Mouse (Mus musculus) heart, postnatal 14 days (tissue): Measurements from ENCODE around the gene Cphx2. TPM values are rescaled to one million over a fixed set of nuclear protein-coding genes. Genes with fewer than 3 reads are reported as not detected.

Experiments
- total RNA-seq, 2 experiments: library from RNA; stranded (reverse); gene quantifications; 2 replicates each; pipeline ENCODE4 v1.2.3; 2021

Cphx2 gene
- total RNA-seq, 2 experiments from 2014 or later = not detected

Other genes with a start within 250 kb of the Cphx2 start
- 10 to 100 TPM; 69.9 to 78.1 TPM for gene Anxa11, start 239.4 kb upstream of the Cphx2 start, total RNA-seq
- 1 to 10 TPM; 2.6 to 2.9 TPM for gene Plac9a, start 178.4 kb upstream of the Cphx2 start, total RNA-seq
- 1 to 10 TPM; 1.6 to 2.1 TPM for gene Tmem254a, start 153.8 kb upstream of the Cphx2 start, total RNA-seq
- not detected for gene Cphx1, start 143.2 kb upstream of the Cphx2 start, total RNA-seq
- under 1 TPM in 1 of 2 experiments, not detected in 1; 0.39 TPM for gene Duxbl1, start 102.9 kb upstream of the Cphx2 start, total RNA-seq
- gene Gm9780, start 38.8 kb upstream of the Cphx2 start, total RNA-seq = 10 to 100 TPM; 21.2 to 24.0 TPM
- gene Tmem254c, start 14.2 kb upstream of the Cphx2 start, total RNA-seq = 10 to 100 TPM; 10.1 to 16.1 TPM
- not detected for gene Cphx3, start 781 bp downstream of the Cphx2 start, total RNA-seq
- gene Duxbl2, start 36.8 kb downstream of the Cphx2 start, total RNA-seq = under 1 TPM; 0.17 to 0.74 TPM
- 10 to 100 TPM; 50.7 to 53.6 TPM for gene Plac9b, start 101.0 kb downstream of the Cphx2 start, total RNA-seq
- gene Tmem254b, start 125.5 kb downstream of the Cphx2 start, total RNA-seq = 1 to 10 TPM; 3.9 to 5.9 TPM
- gene Duxbl3, start 176.4 kb downstream of the Cphx2 start, total RNA-seq = under 1 TPM in 1 of 2 experiments, not detected in 1; 0.17 TPM